Mouse (Mus musculus) liver, embryonic 16.5 days (tissue): Measurements from ENCODE around the gene Fam131b. TPM values are rescaled to one million over a fixed set of nuclear protein-coding genes. Genes with fewer than 3 reads are reported as not detected.

Source experiments
- ATAC-seq: fragments of 200-750 bp; cut with Nextera tagmentation; 2 replicates; pipeline ENCODE4 v1.8.0; 2017; ENCODE audit warnings: low read depth, mild to moderate bottlenecking, moderate number of reproducible peaks, moderate library complexity
- H3K27ac ChIP-seq: fragments of 300-500 bp; sonication (generic); 2 replicates; pipeline ENCODE4 v1.5.1; 2014; ENCODE audit warnings: mild to moderate bottlenecking, low read length
- H3K27me3 ChIP-seq: fragments of 300-500 bp; sonication (generic); 2 replicates; pipeline ENCODE4 v1.6.1; 2014; ENCODE audit warnings: low read depth, low read length, mixed read lengths; ENCODE audit not compliant: control insufficient read depth, insufficient read depth
- H3K36me3 ChIP-seq: fragments of 300-500 bp; sonication (generic); 2 replicates; pipeline ENCODE4 v1.6.1; 2014; ENCODE audit warnings: mild to moderate bottlenecking; ENCODE audit not compliant: control insufficient read depth, insufficient read depth
- H3K4me1 ChIP-seq: fragments of 300-500 bp; sonication (generic); 2 replicates; pipeline ENCODE4 v1.6.1; 2014; ENCODE audit warnings: low read depth, low read length, mixed read lengths; ENCODE audit not compliant: control insufficient read depth
- H3K4me2 ChIP-seq: fragments of 300-500 bp; sonication (generic); 2 replicates; pipeline ENCODE4 v1.6.1; 2014; ENCODE audit warnings: low read depth, low read length, mixed read lengths
- H3K4me3 ChIP-seq: fragments of 300-500 bp; sonication (generic); 2 replicates; pipeline ENCODE4 v1.5.1; 2014; ENCODE audit warnings: low read depth, mild to moderate bottlenecking, low read length
- H3K9ac ChIP-seq: fragments of 300-500 bp; sonication (generic); 2 replicates; pipeline ENCODE4 v1.6.1; 2014; ENCODE audit warnings: low read depth, low read length
- H3K9me3 ChIP-seq: fragments of 300-500 bp; sonication (generic); replicated peaks from 2 replicates; pipeline ENCODE4 v1.6.1; 2016; ENCODE audit warnings: low read length; ENCODE audit not compliant: control insufficient read depth
- WGBS: fragments of 180-500 bp; shearing (Covaris S2); extraction: QIAGEN DNeasy Blood & Tissue Kit; methylation state at CpG from one replicate; pipeline ENCODE4 v1.1.7; 2014; ENCODE audit not compliant: insufficient replicate concordance; 5-methylcytosine and 5-hydroxymethylcytosine counted together
- polyA plus RNA-seq: library from polyadenylated mRNA; unstranded; fragments of >200 nt; fragmentation: Nextera tagmentation; extraction: Ambion mirVana; gene quantifications from 2 replicates; pipeline ENCODE4 v1.2.1, GENCODE M21; 2015

Gene Fam131b
- polyA plus RNA-seq, 1 experiment from 2014 or later = not detected

DNA sequence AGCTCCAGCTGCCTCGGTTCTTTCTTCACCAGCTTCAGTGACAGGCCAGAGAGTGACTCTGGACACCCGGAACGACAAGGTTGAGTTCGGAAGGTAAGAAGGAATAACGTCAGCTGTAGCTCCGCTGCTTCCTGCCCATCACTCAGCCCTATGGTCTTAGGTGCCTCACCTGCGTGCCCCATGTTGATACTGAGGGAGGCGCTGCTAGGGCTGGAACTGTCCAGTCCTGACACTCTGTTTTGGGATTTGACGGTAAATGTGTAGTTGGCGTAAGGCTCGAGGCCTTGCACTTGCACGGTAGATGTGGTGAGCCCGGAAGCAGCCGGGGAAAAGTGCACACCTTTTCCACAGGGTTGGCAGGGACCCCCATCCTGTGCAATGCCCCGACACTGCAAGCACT, 40.2 kb upstream of the Fam131b start:
- no peak for ATAC-seq
- WGBS = 82% methylated on average over 15 of the region's 15 CpGs
- no peak overlapping the region for H3K27ac ChIP-seq

DNA sequence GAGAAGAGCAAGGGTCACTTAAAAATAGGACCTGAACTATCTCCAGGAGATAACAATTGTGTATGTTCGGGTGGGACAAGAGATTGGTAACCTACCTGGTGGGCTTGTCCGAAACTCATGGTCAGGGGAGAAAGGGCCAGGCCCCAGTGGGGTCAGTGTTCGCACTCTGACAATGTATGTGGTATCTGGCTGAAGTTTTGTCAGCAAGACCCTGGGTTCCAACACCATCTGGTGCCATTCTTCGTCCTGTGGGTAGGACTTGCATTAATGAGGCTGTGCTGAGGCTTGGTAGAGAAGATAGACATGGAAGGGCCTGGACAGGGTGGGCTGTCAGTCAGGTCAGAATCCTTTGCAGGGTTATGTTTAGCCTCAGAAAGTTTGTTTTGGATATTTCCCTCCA, 39.6 kb upstream of the Fam131b start:
- ATAC-seq = no peak
- Histone ChIP-seq H3K4me1 (no peaks in the 10 kb centered on the region), H3K36me3 (no peaks in the 10 kb centered on the region), H3K9ac (no peak overlapping the region), H3K4me2 (no peak overlapping the region), H3K27me3 (no peaks in the 10 kb centered on the region), H3K4me3 (no peak overlapping the region), H3K9me3 (no peaks in the 10 kb centered on the region), H3K27ac (no peak overlapping the region)
- 62% methylated on average over 4 of the region's 4 CpGs for WGBS

More for the DNA sequence above, 40.2 kb upstream of the Fam131b start:
- Histone ChIP-seq H3K4me2 (no peak overlapping the region), H3K9me3 (no peaks in the 10 kb centered on the region), H3K4me1 (no peaks in the 10 kb centered on the region), H3K9ac (no peak overlapping the region), H3K36me3 (no peaks in the 10 kb centered on the region), H3K4me3 (no peak overlapping the region), H3K27me3 (no peaks in the 10 kb centered on the region)

DNA sequence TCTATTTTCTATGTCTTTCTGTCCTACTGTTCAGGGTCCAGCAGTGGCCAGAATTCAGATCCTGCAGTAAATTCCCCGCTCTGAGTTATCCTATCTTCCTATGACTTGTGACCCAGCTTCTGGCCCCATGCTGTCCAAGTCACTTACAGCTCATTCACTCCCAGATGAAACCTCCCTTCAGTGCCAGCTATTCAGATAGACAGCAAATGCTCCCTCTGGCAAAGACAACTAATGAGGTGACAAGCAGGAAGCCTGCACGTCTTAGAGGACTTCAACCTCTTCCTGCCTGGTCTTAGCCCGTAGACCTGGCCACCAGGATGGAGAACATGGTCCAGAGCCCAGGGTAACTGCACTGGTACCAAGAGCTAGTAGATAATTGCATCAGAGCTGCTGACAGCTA, 38.5 kb upstream of the Fam131b start:
- Histone ChIP-seq H3K4me1 (no peaks in the 10 kb centered on the region), H3K27ac (no peak overlapping the region), H3K4me3 (no peak overlapping the region), H3K9ac (no peak overlapping the region), H3K4me2 (no peak overlapping the region), H3K27me3 (no peaks in the 10 kb centered on the region), H3K9me3 (no peaks in the 10 kb centered on the region), H3K36me3 (peaks cover 4% of the 10 kb centered on the region; the same call in 1 of the 2 replicates)
- no peak for ATAC-seq
- 33% methylated on average over 3 of the region's 3 CpGs for WGBS

DNA sequence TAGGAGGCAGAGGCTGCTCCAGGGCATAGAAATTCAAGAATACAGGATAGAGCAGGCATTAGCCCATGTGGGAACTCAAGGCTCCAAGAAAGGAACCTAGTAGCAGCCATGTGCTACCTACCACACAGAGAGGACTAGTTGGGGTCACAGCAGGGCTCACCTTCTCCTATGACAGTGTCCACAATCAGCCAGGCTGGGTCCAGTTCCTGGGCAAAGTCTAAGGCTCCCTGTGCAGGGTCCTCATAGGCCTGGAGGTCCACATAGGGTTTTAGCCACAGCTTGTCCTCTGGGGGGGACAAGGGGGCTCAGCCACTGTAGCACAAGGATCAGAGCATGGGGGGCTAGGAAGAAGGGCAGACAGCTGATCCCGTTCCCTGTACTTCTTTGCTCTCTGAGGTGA, 38.1 kb upstream of the Fam131b start:
- Histone ChIP-seq H3K27ac (no peak overlapping the region), H3K4me2 (no peak overlapping the region), H3K4me1 (no peaks in the 10 kb centered on the region), H3K4me3 (no peak overlapping the region), H3K36me3 (peaks cover 9% of the 10 kb centered on the region), H3K9me3 (no peaks in the 10 kb centered on the region), H3K9ac (no peak overlapping the region), H3K27me3 (no peaks in the 10 kb centered on the region)
- no peak for ATAC-seq
- WGBS = 82% methylated on average over 1 of the region's 1 CpGs

DNA sequence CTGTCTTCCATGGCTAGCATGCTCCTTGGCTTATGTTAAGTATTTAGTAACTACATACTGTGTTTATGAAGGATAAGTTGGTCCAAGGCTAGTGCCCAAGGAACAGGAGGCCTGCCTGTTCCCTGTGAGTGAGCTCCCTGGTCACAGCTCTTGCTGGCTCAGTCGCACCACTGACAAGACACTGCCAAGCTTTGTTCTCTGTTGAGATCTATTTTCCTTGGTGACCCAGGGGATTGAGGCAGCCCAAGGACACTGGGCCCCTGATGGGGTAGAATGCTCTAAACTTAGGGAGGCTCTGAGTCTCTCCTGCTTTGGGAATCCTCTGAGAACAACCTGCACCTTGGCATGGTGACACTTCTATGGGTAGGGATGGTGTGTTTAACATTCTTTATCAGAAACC, 37.6 kb upstream of the Fam131b start:
- Histone ChIP-seq H3K27ac (no peak overlapping the region), H3K4me2 (no peak overlapping the region), H3K4me1 (no peaks in the 10 kb centered on the region), H3K27me3 (no peaks in the 10 kb centered on the region), H3K36me3 (peaks cover 10% of the 10 kb centered on the region), H3K9ac (no peak overlapping the region), H3K4me3 (no peak overlapping the region), H3K9me3 (no peaks in the 10 kb centered on the region)
- WGBS = 60% methylated on average over 1 of the region's 1 CpGs
- no peak for ATAC-seq

DNA sequence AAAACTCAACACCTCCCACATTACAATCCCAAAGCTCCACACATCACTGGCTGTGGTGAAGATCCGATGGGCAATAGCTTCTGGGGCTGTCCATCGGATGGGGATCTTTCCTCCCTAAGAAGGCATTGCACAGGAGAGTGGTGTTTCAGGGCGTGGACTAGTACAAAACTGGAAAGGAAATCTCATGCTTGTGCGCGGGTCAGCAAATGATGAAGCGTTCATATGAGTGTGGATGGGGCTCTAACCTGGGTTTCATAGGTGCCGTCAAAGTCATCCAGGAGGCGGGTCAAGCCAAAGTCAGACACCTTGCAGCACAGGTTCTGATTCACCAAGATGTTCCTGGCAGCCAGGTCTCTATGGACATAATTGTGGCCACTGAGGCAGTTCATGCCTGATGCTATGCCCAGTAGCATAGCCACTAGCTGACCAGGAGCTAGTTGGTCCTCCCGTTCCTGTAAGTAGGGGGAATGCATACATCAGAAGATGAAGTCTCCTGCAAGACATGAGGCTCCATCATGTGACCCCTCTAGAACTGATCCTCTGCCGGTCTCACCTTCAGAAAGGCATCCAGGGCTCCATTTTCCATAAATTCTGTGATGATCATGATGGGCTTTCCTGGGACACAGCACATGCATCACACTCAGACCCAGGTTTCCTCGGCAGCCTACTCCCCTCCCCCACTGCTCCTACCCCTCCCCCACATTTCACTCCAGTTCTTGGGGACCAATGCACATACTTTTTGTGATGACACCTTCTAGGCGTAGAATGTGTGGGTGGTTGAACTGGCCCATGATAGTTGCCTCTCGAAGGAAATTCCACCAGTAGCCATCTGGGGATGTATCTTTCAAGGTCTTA, 36.8 kb upstream of the Fam131b start:
- Histone ChIP-seq H3K36me3 (peaks cover 14% of the 10 kb centered on the region), H3K9me3 (no peaks in the 10 kb centered on the region), H3K4me3 (no peak overlapping the region), H3K9ac (no peak overlapping the region), H3K4me2 (no peak overlapping the region), H3K27ac (no peak overlapping the region), H3K4me1 (no peaks in the 10 kb centered on the region), H3K27me3 (no peaks in the 10 kb centered on the region)
- ATAC-seq = no peak
- WGBS = 68% methylated on average over 13 of the region's 13 CpGs

DNA sequence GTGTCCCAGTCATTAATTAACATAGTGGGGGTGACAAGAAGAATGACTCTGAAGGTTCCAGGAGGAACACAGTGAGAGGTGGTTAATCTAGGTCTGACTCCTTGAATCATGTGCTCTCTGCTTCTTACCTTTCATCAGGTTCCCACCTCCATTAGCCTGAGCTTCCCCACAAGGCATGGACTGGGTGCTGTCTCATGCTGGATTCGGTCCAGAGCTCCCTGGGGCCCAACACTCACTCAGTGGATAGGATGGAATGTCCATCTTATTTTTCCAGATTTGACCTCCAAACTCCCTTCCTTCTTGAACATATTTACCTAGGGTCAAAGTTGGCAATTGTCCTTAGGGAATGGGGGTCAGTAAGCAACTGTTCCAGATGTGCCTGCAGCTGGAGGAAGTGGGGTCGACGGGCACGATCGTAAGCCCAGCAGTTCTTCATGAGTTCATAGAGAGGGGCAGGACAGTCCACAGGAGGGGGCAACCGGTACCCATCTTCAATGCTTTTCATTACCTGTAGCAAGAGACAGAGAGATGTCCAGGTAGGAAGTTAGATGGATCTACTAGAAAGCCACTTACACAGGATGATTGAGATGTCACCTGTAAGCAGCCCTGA, 35.9 kb upstream of the Fam131b start:
- H3K27ac ChIP-seq = no peak overlapping the region
- H3K4me1 ChIP-seq = no peaks in the 10 kb centered on the region
- H3K36me3 ChIP-seq = peaks cover 19% of the 10 kb centered on the region
- no peaks in the 10 kb centered on the region for H3K27me3 ChIP-seq
- no peak for ATAC-seq
- WGBS = 69% methylated on average over 6 of the region's 6 CpGs
- no peaks in the 10 kb centered on the region for H3K9me3 ChIP-seq
- no peak overlapping the region for H3K4me2 ChIP-seq
- no peak overlapping the region for H3K4me3 ChIP-seq
- no peak overlapping the region for H3K9ac ChIP-seq

DNA sequence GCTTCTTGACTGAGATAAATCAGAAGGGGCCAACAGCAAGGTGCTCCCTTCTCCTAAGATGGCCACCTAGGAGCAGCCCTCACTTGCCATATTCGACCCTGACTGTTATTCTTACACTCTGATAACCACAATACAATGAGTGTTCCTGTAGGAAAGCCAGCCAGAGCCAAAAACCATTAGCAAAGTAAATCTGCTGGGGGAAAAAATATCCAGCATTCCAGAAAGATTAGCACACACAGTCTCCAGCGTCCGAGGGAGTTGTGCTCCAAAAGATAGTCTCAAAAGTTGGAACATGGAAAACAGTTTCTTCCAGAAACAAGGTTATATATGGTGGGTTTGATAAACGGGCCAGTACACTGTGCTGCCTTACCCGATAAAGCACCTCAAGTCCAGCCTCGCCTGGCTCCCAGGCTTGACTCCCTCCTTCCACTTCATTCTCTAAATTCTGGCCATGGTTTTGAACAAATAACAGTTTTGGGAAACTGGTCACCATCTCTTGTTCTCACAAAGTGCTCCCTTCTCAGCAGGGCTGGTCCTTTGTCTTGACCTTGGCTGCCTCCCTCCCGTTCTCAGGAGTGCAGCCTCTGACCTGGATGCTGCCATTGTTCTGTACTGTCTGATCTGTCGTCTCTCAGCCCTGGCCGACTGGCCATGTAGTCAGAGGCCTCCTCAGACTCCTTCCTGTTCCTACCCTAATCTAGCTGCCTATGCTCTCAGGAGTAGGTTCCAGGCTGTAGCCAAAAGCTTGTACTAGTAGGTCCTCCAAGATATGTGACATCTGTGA, 35.1 kb upstream of the Fam131b start:
- ATAC-seq = no peak
- H3K9me3 ChIP-seq = no peaks in the 10 kb centered on the region
- 56% methylated on average over 9 of the region's 9 CpGs for WGBS
- no peak overlapping the region for H3K27ac ChIP-seq
- H3K4me2 ChIP-seq = no peak overlapping the region
- H3K9ac ChIP-seq = no peak overlapping the region
- H3K36me3 ChIP-seq = peaks cover 19% of the 10 kb centered on the region
- H3K4me1 ChIP-seq = peaks cover 2% of the 10 kb centered on the region
- H3K27me3 ChIP-seq = no peaks in the 10 kb centered on the region
- H3K4me3 ChIP-seq = no peak overlapping the region

DNA sequence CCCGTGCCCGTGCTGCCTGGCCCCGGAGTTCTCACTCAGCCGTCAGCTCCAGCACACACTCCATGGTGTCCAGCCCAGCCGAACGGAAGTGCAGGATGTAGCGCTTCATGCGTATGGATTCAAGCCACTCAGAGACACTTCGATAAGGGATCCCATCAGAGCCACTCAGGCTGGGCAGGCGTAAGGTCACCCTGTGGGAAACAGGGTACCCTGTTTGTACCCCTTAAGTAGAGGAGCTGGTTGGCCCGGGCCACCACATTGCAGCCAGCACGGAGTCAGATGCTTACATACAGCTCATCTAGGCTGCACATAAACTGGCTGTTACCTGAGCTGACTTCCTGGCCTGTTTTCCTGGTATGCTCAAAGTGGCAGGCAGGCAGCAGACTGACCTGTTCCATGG, 34.5 kb upstream of the Fam131b start:
- no peak for ATAC-seq
- WGBS = 72% methylated on average over 12 of the region's 12 CpGs
- Histone ChIP-seq H3K4me1 (peaks cover 8% of the 10 kb centered on the region), H3K36me3 (peaks cover 19% of the 10 kb centered on the region), H3K27ac (no peak overlapping the region), H3K4me3 (no peak overlapping the region), H3K9ac (no peak overlapping the region), H3K4me2 (no peak overlapping the region), H3K27me3 (no peaks in the 10 kb centered on the region), H3K9me3 (no peaks in the 10 kb centered on the region)
